ENCODE assay signal across 15 mouse cellular contexts in the genomic region with DNA sequence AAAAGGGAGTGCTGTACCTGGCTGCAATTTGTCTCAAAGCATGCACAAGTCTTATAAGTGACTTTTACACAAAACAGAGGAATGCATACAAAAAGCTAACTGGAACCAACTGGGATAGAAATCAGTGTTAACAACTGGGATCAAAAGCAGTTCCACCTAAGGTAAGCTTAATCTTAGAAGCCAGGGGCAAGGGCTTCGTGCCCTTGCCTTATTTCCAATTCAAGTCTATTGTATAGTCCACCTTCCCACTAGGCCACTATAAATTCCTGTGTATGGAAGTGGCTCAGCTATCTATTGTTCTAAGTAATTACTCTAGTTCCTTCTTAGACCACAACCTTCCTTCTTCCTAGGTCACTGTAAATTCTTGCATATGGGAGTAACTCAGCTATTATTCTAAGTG.
"Had no signal": no experiment of that assay in that cellular context is flagged by ENCODE, and none has a peak within 500 bp of the region (broad histone marks: within the 10 kb centered on the region; RNA-seq: fewer than 3 reads in every experiment).

No protein-coding gene starts in this region.

- H3K4me2 ChIP-seq: neural tube, embryonic 13.5 days; neural tube, embryonic 15.5 days; stomach, embryonic 15.5 days had no signal

- H3K4me1 ChIP-seq: neural tube, embryonic 13.5 days; neural tube, embryonic 15.5 days; stomach, embryonic 15.5 days had no signal

- DNase-seq: retina, postnatal 1 day; right cerebral cortex, adult 18-20 months; right cerebral cortex, postnatal 14 days; right cerebral cortex, postnatal 25 days; right cerebral cortex, postnatal 4 days; spleen, adult 18-20 months; thymus, adult 18-20 months; thymus, adult 2 months; thymus, postnatal 14 days; thymus, postnatal 25 days; thymus, postnatal 4 days had no signal

- H3K27ac ChIP-seq: neural tube, embryonic 13.5 days; neural tube, embryonic 15.5 days; stomach, embryonic 15.5 days; stomach, postnatal 0 days had no signal

- H3K4me3 ChIP-seq: neural tube, embryonic 13.5 days; neural tube, embryonic 15.5 days; stomach, embryonic 15.5 days had no signal

- H3K9me3 ChIP-seq: neural tube, embryonic 13.5 days; neural tube, embryonic 15.5 days; stomach, embryonic 15.5 days had no signal

- H3K27me3 ChIP-seq: neural tube, embryonic 13.5 days; neural tube, embryonic 15.5 days; stomach, embryonic 15.5 days had no signal

- H3K9ac ChIP-seq: neural tube, embryonic 13.5 days; neural tube, embryonic 15.5 days; stomach, embryonic 15.5 days had no signal

- H3K36me3 ChIP-seq: neural tube, embryonic 13.5 days; neural tube, embryonic 15.5 days; stomach, embryonic 15.5 days had no signal
